Mouse (Mus musculus): Measurements from ENCODE around the gene 1700037C18Rik. TPM values are rescaled to one million over a fixed set of nuclear protein-coding genes. Genes with fewer than 3 reads are reported as not detected.

The 1700037C18Rik gene
- total RNA-seq (2017), result 1.4 and 3.1 TPM in 2 replicates

GRCm38 (mm10) chr16:3908537-3909111 is at the start of gene 1700037C18Rik, which contains the start of gene Cluap1:
TSS of gene 1700037C18Rik (minus strand) at chr16:3908689.
TSS of gene Cluap1 (plus strand) at chr16:3908801.
- ATAC-seq (replicated peaks in 1 of 2; ENCODE audit: insufficient read depth in 1 of 2, low FRiP score in 2 of 2, low TSS enrichment in 1 of 2, low read depth in 1 of 2, poor library complexity in 2 of 2, severe bottlenecking in 2 of 2), result peak; percentile 95 to 96

GRCm38 (mm10) chr16:3956369-3956768 is 47.9 kb upstream of the 1700037C18Rik start:
- no peak for ATAC-seq (replicated peaks in 1 of 2; ENCODE audit: insufficient read depth in 1 of 2, low FRiP score in 2 of 2, low TSS enrichment in 1 of 2, low read depth in 1 of 2, poor library complexity in 2 of 2, severe bottlenecking in 2 of 2)

GRCm38 (mm10) chr16:3951141-3951540 is 42.7 kb upstream of the 1700037C18Rik start:
- no peak for ATAC-seq (replicated peaks in 1 of 2; ENCODE audit: insufficient read depth in 1 of 2, low FRiP score in 2 of 2, low TSS enrichment in 1 of 2, low read depth in 1 of 2, poor library complexity in 2 of 2, severe bottlenecking in 2 of 2)

GRCm38 (mm10) chr16:3934701-3935100 is 26.2 kb upstream of the 1700037C18Rik start:
- no peak for ATAC-seq (replicated peaks in 1 of 2; ENCODE audit: insufficient read depth in 1 of 2, low FRiP score in 2 of 2, low TSS enrichment in 1 of 2, low read depth in 1 of 2, poor library complexity in 2 of 2, severe bottlenecking in 2 of 2)

GRCm38 (mm10) chr16:3934091-3934490 is 25.6 kb upstream of the 1700037C18Rik start:
- ATAC-seq (replicated peaks in 1 of 2; ENCODE audit: insufficient read depth in 1 of 2, low FRiP score in 2 of 2, low TSS enrichment in 1 of 2, low read depth in 1 of 2, poor library complexity in 2 of 2, severe bottlenecking in 2 of 2), result no peak

- no peak for ATAC-seq (replicated peaks in 1 of 2; ENCODE audit: insufficient read depth in 1 of 2, low FRiP score in 2 of 2, low TSS enrichment in 1 of 2, low read depth in 1 of 2, poor library complexity in 2 of 2, severe bottlenecking in 2 of 2)
Observed at GRCm38 (mm10) chr16:3933536-3933935, 25.0 kb upstream of the 1700037C18Rik start.

GRCm38 (mm10) chr16:3929151-3929550 is 20.7 kb upstream of the 1700037C18Rik start:
- ATAC-seq (replicated peaks in 1 of 2; ENCODE audit: insufficient read depth in 1 of 2, low FRiP score in 2 of 2, low TSS enrichment in 1 of 2, low read depth in 1 of 2, poor library complexity in 2 of 2, severe bottlenecking in 2 of 2), result peak; percentile 32 to 62; a peak in 2 of 4 replicates

GRCm38 (mm10) chr16:3928582-3928981 is 20.1 kb upstream of the 1700037C18Rik start:
- ATAC-seq (replicated peaks in 1 of 2; ENCODE audit: insufficient read depth in 1 of 2, low FRiP score in 2 of 2, low TSS enrichment in 1 of 2, low read depth in 1 of 2, poor library complexity in 2 of 2, severe bottlenecking in 2 of 2), result no peak

GRCm38 (mm10) chr16:3923966-3924365 is 15.5 kb upstream of the 1700037C18Rik start:
- ATAC-seq (replicated peaks in 1 of 2; ENCODE audit: insufficient read depth in 1 of 2, low FRiP score in 2 of 2, low TSS enrichment in 1 of 2, low read depth in 1 of 2, poor library complexity in 2 of 2, severe bottlenecking in 2 of 2), result no peak

- ATAC-seq (replicated peaks in 1 of 2; ENCODE audit: insufficient read depth in 1 of 2, low FRiP score in 2 of 2, low TSS enrichment in 1 of 2, low read depth in 1 of 2, poor library complexity in 2 of 2, severe bottlenecking in 2 of 2), result no peak
Observed at GRCm38 (mm10) chr16:3923515-3923914, 15.0 kb upstream of the 1700037C18Rik start.

- ATAC-seq (replicated peaks in 1 of 2; ENCODE audit: insufficient read depth in 1 of 2, low FRiP score in 2 of 2, low TSS enrichment in 1 of 2, low read depth in 1 of 2, poor library complexity in 2 of 2, severe bottlenecking in 2 of 2), result peak in 1 of 2 experiments; percentile 42; a peak in 1 of 4 replicates
Observed at GRCm38 (mm10) chr16:3920756-3921155, 12.3 kb upstream of the 1700037C18Rik start.

- ATAC-seq (replicated peaks in 1 of 2; ENCODE audit: insufficient read depth in 1 of 2, low FRiP score in 2 of 2, low TSS enrichment in 1 of 2, low read depth in 1 of 2, poor library complexity in 2 of 2, severe bottlenecking in 2 of 2), result no peak
Observed at GRCm38 (mm10) chr16:3909118-3909517, 629 bp upstream of the 1700037C18Rik start.

GRCm38 (mm10) chr16:3907471-3907870 is 1.0 kb downstream of the 1700037C18Rik start:
- no peak for ATAC-seq (replicated peaks in 1 of 2; ENCODE audit: insufficient read depth in 1 of 2, low FRiP score in 2 of 2, low TSS enrichment in 1 of 2, low read depth in 1 of 2, poor library complexity in 2 of 2, severe bottlenecking in 2 of 2)

GRCm38 (mm10) chr16:3896553-3896952 is 11.9 kb downstream of the 1700037C18Rik start:
- ATAC-seq (replicated peaks in 1 of 2; ENCODE audit: insufficient read depth in 1 of 2, low FRiP score in 2 of 2, low TSS enrichment in 1 of 2, low read depth in 1 of 2, poor library complexity in 2 of 2, severe bottlenecking in 2 of 2), result no peak

GRCm38 (mm10) chr16:3896046-3896445 is 12.4 kb downstream of the 1700037C18Rik start:
- no peak for ATAC-seq (replicated peaks in 1 of 2; ENCODE audit: insufficient read depth in 1 of 2, low FRiP score in 2 of 2, low TSS enrichment in 1 of 2, low read depth in 1 of 2, poor library complexity in 2 of 2, severe bottlenecking in 2 of 2)

- ATAC-seq (replicated peaks in 1 of 2; ENCODE audit: insufficient read depth in 1 of 2, low FRiP score in 2 of 2, low TSS enrichment in 1 of 2, low read depth in 1 of 2, poor library complexity in 2 of 2, severe bottlenecking in 2 of 2), result peak; percentile 86 to 95
Observed at GRCm38 (mm10) chr16:3895173-3895792, 13.2 kb downstream of the 1700037C18Rik start.

- ATAC-seq (replicated peaks in 1 of 2; ENCODE audit: insufficient read depth in 1 of 2, low FRiP score in 2 of 2, low TSS enrichment in 1 of 2, low read depth in 1 of 2, poor library complexity in 2 of 2, severe bottlenecking in 2 of 2), result no peak
Observed at GRCm38 (mm10) chr16:3893739-3894138, 14.8 kb downstream of the 1700037C18Rik start.

- ATAC-seq (replicated peaks in 1 of 2; ENCODE audit: insufficient read depth in 1 of 2, low FRiP score in 2 of 2, low TSS enrichment in 1 of 2, low read depth in 1 of 2, poor library complexity in 2 of 2, severe bottlenecking in 2 of 2), result no peak
Observed at GRCm38 (mm10) chr16:3891621-3892295, 16.7 kb downstream of the 1700037C18Rik start.
